Mouse (Mus musculus): ENCODE measurements at regions not wholly inside any gene's neighbourhood (a gene's known extent, or its start where the extent isn't known, plus 50 kb on each side); places are given as distances from the start of the nearest gene placed in this dataset.

DNA sequence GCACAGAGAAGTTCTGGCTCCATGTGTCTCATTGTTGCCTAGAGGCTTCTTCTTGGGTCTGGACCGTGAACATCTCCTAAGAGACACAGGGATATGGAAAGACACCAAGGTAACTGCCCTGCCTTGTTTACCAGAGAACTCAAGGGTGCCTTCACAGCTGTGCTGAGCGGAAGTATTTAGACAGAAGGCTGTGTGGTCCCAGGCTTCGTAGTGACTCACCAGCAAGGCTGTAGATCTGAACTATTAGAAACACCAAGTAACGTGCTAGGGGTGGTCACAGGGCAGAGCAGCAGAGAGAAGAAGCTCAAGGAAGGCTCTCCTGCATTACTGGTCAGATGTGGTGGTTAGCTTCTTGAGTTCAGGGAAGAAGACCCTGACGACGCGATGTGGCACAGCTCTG, 51.6 kb upstream of the Lpp start:
- DNase-seq, result no peak

DNA sequence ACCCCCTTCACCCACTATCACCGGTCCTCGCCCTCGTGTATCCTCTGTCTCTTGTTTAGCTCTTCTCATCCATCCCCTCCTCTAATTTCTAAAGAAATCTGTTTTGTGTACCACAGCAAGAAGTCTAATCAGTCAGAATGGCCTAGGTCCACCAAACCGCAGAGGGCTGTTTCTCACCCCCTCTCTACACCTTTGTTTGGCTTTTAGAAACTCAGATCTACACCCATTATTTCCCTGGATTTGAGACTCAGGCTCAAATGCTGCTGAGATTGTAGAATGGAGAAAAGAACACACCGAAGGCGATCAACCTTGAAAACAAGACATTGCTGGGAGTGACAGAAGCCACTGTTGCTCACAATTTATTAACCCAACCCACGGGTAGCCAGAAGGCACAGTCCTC, 52.7 kb upstream of the Lpp start:
- no peak for DNase-seq

DNA sequence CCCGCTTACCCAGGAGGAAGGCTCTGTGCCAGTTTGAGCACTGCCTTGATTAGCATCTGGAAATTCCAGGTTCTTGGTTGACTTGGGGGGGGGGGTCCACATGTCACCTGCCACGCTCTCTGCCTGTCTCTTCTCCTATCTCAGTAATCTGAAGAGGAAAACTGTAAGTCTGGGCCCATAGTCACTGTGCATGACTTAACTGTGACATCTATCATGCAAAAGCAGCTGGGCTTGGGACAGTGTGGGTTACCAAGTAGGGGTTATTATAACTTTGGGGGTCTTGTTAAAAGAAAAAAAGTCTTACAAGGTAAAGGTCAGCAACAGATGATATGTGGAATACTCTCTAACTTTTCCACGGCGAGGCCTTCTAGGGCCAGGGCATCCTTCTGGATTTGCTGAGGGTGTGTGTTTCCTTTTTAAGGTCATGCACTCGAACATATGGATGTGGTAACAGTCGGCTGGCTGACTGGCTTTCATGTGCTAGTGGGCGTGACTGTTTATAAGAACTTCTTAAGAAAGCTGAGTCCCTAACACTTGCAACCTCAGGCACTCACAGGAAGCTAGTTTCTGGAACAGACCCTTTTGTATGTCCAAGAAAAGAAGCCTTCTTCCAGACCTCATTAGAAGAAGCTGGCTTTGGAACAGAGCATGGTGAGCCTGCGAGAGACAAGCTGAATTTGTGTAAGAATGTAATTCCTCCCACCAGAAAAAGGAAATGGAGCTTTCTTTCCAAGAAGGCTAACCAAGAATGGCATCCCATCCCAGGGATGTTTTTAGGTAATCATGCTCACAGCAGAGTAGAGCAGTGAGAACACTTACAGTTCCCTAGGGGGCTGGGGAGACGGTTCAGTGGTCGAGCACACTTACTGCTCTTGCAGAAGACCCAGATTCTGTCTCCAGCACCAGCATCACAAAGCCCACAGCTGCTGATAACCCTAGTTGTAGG, 53.7 kb upstream of the Lpp start:
- DNase-seq, result no peak

DNA sequence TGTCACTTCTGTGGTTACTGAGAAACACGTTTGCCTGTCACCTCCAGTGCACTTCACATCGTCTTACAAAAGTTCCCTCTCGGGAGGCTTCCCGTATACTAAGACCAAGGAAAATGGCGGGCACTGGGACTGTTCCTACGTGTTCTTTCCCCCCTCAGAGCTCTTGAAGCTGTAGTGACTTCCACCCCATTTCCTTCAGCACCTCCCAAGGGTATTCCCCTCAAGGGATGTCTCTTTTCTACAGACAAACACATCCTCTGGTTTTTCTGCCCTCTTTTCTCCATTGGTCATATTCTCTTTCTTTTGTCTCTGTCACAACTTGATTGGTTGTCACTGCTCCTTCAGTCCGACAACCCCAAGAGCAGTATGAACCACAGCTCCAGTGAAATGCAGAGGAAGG, 54.9 kb upstream of the Lpp start:
- DNase-seq, result no peak

DNA sequence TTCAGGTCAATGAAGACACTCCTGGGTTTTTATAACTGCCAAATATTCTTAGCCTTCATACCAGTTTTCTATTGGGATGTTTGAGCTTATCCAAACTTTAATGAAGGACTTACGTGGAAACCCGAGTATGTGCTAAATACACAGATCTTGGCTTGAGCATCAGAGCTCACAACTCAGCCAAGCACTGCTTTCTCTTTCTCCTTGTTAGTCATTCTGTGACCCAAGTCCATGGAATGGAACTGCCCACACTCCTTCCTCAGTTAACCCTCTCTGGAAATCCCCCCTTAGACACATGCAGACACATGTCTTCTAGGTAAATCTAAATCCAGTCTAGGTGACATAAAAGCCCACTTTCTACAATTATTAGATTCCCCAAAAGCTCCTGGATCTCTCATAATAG, 58.9 kb upstream of the Lpp start:
- no peak for DNase-seq

DNA sequence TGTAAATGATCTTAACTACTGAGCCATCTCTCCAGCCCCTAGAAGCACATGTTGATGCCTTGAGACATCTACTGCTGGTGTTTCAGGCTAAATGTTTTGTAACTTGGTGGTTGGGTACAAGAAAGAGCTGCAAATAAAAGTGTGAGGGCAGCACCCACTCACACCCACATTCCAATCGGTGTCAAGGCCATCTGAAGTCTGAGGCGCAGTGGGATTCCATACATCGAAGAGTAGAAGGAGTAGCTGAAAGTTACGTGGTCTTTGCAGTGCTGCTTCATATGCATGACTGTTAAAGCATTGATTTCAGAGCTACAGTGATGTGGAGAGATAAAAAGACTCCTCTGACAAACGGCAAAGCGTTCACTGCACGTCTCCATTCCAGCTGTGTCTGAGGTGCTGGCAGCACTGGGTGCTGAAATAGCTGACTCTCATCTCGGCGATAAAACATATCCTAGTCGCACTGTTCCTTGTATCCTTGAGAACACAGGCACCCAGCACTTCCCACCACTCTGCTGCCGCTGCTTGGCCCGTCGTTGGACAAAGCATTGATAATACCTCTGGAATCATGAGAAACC, 61.8 kb upstream of the Lpp start:
- DNase-seq, result no peak

DNA sequence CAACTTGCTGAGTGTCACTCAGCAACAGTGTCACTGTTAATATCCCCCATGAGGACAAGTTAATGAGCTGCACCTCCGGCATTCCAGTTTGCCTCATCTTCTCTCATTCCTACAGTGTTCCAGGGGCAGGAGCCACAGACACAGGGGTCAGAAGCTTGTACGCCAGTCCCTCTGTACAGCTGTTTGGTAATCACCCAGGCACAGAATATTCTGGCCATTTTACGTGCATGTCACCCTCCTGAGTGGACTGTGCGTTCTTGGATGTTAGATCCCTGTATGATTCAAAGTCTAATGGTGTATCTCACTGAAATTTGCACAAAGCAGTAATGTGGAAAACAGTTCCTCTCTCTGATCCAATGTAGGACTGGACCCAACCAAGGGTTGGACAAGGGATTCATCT, 66.7 kb upstream of the Lpp start:
- no peak for DNase-seq

DNA sequence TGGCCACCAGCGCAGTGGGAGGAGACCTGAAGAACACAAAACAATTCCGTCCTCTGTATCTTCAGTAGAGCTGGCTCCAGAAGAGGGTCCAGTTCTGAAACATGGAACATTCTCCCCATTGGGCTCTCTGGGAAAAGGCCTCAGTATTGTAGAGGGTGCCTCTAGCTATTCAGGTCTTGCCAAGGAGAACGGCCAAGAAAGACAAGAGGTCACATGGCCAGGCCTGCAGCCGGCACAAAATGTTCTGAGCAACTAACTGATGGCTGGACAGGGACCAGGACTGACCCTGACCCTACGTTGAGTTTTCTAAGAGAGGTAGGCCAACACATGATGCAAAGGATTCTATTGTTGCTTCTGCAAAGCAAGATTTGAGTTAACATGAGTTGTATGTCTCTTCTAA, 67.3 kb upstream of the Lpp start:
- DNase-seq, result no peak

DNA sequence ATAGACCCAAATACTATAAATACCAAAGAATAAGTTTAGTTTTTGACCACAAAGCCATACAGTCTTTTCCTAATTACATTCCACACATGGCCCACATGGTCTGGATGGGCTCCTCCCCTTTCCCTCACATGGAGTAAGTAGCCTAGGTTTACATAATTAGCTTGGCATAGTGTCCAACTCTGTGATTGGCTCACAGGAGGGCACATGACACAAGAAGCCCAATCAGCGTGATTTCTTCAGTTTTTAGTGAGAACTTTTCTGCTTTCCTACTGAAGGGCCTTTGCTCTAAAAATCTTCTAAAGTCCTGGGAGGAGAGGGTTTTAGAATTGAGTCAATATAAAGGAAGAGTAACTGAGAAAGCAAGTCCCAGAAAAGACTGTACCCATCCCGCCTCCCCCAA, 68.4 kb upstream of the Lpp start:
- DNase-seq, result no peak

DNA sequence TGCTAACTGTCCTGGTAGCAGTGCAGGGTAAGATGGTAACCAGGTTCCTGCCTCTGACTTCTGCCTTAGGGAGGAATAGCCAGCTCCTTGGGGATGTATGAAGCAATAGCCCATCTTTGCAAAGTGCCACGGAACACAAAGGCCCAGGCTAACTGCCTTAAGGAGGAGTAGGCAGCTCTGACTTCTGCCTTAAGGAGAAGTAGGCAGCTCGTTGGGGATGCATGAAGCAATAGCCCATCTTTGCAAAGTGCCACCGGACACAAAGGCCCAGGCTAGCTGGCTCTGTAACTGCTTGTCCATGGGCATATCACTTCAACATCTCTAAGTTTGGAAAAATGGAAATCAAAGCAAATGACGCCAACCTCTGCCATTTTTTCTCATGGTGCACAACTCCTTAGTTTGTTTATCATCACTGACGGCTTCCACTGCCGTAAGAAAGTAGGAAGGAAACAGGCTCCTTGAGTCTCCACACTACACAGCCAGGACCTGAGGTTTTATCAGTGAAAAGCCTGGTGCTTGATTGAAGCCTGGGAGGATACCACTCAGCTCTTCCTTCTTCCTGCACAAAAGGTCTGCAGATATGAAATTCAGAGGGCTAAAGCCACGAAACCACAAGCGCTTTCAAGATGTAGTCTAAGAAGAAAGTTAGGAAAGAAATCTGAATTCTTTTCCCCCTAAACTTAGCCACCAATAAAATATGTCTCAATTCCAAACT, 74.4 kb upstream of the Lpp start:
- DNase-seq, result no peak

DNA sequence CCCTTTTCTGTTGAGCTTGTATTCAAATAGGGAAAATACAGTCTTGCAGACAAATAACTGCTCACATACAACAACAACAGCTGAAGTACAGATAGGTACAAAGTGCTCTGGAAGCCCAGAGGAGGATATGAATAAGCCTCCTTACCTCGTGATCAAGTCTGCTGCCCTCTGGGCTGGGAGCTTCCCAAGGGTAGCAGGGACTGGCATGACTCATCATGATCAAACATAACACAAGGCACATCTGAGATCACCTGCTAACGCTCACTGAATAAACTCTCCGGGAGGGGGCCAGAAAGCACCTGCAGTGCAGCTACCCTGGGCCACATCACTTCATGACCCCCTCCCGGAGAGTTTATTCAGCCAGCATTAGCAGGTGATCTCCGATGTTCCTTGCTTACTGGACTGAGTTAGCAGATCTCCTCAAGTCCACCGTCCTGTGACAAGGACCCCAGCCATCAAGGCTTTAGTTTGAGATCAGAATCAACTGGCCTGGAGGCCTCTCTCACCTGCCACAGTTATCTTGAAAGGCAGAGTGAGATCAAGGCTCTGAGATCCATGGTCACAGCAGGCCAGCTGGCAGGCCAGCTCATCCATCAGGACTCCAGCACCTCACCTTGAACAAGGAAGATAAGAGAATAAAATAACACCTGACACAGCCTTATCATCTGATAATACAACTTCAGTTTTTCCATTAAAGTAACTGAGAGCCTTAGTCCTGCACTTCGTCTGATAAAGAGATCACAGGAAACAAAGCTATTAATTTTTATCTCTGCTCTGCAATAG, 79.6 kb upstream of the Lpp start:
- DNase-seq, result peak; percentile 18

DNA sequence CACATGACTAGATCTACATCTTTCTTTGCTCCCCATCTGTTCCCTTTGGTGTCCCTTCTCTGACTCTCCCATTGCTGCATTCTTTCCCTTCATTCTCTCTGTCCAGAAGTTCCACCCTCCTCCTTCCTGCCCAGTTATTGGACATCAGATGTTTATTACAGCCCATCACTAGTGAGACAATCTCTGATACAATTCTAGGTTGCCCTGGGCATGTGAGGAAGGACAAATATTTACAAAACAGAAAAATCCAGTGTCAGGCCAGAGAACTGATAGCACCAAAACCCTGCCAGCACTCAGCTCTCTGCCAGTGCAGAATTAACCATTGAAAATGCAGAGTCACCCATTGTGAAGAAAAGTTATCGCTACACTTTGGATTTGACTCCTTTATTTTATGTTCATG, 87.9 kb upstream of the Lpp start:
- DNase-seq, result no peak

DNA sequence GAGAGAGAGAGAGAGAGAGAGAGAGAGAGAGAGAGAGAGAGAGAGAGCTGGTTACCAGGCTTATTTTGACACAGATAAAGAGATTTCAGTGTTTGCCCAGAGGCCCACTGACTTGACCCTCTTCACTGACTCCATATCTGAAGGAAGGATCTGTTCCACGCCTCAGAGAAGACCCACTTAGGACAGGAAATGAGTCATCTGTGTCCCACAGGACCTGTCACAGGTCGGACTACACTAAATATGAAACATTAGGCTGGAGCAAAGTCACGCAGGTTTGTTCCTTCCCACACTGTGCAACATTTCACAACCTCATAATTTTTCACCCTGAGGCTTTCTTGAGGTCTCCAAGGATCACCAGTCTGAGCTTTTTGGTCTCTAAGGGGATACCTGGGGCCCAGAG, 96.5 kb upstream of the Lpp start:
- DNase-seq, result no peak

DNA sequence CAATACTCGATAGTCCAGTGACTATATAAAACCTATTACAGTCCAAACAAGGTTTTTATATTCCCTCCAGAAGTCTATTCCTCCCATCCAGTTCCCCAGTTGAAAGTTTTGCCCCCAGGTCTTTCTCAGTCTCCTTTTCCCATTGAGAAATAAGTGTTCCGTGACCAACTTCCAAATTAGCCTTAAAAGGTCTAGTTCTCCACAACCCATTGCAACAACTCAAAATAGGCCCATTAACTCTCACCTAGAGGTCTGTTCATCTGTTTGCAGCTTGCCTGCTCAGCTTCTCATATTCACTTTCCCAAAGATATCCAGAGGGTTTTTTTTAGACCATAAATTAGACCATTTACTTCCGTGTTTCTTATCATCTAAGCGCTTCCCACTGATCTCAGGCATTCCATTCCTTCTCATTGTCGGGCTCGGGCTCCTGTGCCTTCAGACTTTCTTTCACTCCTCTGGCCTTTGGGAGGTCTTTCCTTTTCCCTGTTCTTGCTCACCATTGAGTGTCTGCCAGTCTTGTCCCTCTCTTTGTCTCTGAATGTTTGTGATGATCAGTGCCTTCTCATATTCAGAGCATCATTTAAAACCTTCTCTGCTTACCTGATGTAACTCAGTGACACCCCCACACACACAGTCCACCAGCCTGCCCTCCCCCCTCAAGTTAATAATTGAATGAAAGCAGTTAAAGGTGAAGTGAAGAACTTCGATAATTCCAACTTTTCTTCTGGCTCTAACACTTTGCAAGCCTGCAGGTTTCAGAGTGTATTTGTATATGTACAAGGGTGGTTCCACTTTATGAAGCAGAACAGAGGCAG, 97.5 kb upstream of the Lpp start:
- DNase-seq, result no peak

DNA sequence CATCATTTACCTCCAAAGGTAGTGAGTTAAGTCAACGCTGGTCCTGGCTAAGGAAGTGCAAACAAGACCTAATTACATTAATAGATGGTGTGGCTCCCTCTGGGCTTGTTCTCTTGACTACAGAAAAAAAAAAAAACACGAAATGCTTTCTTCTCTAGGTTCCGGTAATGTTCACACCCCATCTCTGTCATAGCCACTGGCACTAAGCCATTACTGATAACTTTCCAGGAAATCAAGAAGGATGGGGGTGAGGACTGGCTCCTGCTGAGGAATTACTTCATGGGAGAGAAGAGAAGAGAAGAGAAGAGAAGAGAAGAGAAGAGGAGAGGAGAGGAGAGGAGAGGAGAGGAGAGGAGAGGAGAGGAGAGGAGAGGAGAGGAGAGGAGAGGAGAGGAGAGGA, 109.1 kb upstream of the Lpp start:
- no peak for DNase-seq

DNA sequence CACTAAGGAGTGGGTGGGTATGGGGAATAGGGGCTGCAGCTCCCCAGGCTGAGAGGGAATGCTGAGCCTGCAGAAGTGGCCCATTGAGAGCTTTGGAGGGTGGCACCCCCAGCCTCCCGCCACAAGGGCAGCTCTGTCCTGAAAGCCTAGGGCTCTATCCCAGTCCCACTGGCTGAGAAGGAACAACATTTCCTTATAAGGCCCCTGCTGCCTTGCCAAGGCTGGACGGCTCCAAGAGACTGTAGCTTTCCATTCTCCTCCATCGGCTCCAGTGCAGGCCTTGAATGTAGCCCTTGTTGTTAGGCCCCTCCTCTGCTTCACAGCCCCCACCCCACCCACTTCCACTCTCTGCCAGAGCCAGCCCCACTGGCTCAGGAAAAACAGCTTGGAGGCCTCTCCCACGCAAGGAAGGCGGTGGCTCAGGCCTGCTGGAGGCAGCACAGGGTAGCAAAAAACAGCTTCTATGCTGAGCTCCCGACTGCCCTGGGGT, 111.1 kb upstream of the Lpp start:
- DNase-seq, result peak; percentile 61

DNA sequence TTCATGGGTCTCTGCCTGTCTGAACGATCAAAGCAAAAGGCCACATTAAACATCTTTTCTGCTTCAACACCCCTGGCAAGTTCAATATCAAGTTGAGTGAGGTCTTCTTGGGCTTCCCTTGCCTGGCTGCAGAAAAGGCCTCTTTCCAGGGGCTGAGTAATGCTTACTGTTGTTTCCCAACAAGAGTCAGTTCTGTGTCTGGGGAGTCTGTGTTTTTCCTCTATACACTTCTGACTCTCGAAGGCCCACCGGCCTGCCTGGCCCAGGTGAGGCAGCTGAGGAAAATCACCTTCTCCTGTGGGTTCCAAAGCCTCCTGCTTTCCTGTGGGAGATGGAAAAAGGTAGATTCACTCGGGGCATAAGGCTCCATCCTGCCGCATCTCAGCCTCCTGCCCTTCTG, 111.7 kb upstream of the Lpp start:
- DNase-seq, result no peak

DNA sequence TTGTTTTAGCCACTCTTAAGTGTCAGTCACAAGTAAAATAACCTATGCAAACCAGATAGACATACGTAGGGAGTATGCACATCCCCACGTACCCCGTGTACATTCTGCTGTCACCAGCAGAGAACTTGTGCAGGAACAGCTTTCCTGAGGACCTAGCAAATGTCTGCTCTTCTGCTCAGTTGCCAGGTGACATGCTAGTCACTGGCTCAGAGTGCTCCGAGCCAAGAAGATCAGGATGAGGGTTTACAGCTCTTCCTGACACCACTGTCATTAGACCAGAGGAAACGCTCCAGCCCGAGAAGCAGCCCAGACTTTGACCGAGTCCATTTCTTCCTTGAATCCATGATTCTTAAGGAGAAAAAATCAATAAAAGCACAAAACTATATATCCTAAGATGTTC, 115.5 kb upstream of the Lpp start:
- no peak for DNase-seq

DNA sequence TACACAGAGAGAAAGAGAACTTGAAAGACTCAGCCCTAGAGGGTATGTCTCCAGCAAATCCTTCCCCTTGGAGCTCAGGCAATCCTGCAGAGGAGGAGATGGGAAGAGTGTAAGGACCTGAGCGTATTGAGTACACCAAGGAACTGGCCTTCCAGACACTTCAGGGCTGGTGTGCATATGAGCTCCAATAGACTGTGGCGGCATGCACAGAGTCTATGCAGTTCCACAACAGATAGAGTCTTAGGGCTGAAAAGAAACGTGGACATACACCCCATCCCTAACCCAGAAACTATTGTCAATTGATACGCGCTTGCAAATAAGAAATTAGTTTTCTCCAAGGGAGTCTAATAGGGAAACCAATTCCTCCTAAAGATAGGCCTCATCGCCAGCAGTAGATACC, 130.6 kb upstream of the Lpp start:
- no peak for DNase-seq

DNA sequence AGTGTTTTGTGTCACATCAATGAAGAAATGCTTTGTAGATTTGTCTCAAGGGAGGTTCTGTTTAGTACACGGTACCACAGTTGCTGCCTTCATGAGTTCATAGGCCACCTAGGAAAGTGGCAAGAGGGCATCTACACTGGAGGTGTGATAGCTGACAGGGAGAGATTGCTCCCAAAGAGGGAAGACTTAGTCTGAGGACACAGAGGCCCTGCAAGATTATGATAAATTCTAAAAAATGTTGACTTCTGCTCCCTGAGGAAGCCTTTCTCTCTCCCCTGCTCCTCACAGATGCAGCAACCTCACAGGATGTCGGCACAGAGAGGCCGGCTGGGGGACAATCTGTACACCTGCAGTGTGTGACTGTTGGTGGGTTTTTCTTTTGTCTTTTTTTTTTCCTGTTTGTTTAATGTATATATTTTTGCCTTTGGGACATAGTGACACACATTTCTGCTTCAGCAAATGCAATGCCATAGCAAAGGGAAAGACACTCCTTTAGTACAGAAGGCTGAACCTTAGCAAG, 133.5 kb upstream of the Lpp start:
- DNase-seq, result no peak

DNA sequence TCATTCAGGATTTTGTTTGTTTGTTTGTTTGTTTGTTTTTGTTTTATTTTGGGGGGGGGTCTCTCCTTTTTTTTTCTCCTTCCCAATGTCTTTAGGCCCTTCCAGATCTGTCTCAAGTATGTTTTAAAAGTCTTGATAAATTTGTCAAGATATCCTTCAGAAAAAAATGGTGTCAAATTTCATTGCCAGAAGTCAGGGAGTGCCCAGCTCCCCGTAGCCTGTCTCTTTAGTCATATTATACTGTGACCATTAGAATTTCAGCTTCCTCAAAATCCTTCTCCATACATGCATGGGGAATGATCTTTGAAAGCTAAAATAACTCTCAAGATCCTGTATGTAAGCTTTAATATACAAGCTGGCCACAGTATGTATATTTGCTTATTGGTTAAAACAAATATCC, 134.3 kb upstream of the Lpp start:
- DNase-seq, result no peak
